Mouse (Mus musculus) CD4-positive helper T cell, adult 2 months (primary cell): ENCODE measurements around the gene Rnasel.

Experiments
- DNase-seq: peaks from one replicate; pipeline ENCODE4 v3.0.0-alpha.2; 2012; ENCODE audit warnings: low read depth, missing footprints, low spot score

The Rnasel gene

DNA sequence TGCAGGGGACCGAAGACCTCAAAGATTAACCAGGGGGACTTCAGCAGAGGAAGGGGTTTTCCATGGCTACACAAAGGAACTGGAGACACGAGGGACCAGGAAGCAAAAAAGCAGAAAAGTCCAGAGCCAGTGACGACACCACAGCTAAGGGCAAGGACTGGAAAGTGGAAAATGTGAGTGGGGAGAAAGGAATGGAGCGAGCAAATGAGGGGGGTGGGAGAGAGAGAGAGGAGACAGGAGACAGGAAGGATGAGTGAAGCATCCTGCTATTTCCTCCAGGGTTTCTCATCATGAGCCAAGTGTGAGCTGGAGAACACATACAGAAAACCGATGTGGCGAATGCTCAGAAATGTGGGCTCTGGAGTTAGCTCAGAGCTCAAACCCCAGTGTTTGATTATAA lies 13.1 kb upstream of the Rnasel start:
- DNase-seq = no peak

DNA sequence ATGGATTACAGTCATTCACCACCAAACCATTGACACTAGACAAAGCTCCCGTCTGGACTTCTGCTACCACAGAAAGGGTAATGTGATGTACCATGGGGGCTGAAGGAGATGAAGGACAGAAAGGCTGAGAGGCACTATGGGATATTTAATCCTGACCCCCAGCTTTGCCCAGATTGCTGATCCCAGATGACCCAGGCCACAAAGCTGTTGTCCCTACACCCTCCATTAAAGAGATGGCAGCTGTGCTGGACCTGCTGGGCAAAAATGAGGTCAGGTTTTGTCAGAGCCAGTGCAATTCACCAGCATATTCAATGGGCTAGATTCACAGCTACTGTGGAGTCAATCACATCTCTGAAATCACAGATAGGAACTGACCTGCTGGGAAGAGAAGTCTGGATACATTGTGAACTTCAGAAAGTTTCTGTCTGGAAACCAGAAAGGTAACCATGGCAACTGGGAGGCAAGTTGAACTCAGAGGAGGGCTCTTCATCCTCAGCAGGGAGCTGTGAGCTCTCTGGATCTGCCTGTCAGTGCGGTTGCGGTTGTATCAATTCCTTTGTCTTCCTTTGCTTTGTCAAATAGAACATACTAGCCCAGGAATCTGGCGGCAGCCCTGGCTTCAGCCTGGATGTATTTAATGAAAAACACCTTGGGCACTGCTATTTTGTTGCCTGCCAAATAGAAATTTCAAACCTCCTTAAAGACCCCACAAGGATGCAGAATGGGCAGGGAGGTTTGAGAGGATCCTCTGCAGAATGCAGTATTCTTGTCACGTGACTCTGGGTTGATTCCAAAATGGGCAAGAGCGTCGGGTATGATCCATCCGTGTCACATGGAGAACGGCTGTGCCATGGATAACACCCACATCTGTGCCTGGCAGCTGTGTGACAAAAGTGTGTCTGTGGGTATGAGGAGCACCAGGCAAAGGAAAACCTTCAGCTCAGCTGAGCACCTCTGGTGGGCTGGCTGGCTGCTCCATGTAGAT lies 11.8 kb upstream of the Rnasel start:
- no peak for DNase-seq

DNA sequence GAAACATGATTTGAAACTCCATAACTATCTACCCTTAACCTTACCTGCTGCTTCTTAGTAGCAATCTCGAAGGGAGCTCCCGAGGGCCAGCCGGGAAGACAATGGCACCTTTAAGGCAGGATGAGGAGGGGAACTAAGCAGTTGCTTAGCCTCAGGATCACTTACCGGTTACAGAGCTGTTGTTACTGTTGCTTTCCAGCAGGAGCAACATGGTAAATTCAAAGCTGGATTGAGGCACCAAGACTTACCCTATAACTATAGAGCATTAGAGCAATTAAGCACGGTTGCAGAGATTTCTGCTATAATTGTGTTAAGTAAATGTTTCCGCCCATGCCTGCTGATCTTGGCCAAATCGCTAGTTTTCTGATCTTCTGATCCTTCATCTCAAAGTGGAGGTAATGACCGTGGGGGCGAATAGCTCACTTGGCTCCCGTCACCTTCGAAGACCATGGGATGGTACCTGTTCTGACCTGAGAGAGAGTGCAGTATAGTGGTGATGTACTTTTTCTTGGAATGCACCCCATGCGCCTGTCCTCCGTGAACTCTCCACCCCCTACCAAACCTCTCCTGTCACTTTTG lies 9.7 kb upstream of the Rnasel start:
- DNase-seq = no peak

GRCm38 (mm10) chr1:153740145-153740544 lies 9.1 kb upstream of the Rnasel start, which contains the start of gene Rgs16:
TSS of gene Rgs16 (plus strand) at chr1:153740349.
- DNase-seq = peak; percentile 81

DNA sequence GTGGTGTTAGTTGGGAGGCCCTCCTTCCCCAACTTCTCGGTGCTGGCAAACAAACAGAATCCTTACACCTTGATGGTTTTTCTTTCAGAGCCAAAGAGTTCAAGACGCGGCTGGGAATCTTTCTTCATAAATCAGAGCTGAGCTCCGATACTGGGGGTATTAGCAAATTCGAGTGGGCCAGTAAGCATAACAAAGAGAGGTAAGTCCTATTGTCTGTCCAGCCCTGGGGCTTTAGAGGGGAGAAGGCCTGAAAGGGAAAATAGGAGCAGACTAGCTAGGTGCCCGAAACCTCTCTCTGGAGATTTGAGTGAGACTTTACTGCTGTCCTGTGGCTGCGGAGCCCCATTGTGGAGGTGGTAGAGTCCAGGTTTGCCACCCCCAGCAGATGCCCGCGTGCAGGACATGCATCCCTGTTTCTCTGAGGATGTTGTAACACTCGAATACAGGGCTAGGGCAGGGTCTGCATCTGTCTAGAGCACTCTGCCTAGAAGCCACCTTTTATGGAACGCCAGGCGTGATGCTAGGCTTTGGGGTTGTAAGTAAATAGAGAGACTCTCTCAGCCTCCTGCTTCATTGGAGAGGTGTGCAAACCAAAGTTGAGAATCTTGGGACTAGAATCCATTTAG lies 8.3 kb upstream of the Rnasel start:
- no peak for DNase-seq

DNA sequence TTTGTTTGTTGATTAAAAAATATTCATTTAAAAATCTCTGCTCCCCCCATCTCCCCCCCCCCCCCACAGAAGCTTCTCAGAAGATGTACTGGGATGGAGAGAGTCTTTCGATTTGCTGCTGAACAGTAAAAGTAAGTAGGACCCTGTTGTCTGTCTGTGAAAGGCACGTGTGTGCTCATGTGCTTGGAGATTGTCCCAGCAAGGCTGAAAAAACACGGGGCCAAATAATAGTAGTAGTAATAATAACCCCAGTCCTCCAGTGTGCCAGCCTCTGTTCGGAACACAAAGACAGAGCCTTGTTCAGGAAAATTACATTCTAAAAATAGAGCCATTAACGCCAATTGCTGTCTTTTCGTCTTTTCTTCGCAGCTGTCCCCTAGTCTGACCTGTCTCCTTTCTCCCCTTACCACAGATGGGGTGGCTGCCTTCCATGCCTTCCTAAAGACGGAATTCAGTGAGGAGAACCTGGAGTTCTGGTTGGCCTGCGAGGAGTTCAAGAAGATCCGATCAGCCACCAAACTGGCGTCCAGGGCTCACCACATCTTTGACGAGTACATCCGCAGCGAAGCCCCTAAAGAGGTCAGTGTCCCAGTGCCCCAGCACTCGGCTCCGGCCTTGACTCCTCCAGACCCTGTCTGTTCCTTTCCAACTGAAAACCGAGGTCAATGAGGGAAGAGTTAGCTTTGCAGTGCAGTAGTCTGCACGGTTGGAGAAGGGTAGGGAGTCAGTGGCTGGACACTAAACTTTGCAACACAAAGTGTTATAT lies 7.5 kb upstream of the Rnasel start:
- no peak for DNase-seq

GRCm38 (mm10) chr1:153742374-153743155 lies 6.7 kb upstream of the Rnasel start:
- peak; percentile 76 for DNase-seq

GRCm38 (mm10) chr1:153746119-153746670 lies 3.0 kb upstream of the Rnasel start:
- DNase-seq = no peak

DNA sequence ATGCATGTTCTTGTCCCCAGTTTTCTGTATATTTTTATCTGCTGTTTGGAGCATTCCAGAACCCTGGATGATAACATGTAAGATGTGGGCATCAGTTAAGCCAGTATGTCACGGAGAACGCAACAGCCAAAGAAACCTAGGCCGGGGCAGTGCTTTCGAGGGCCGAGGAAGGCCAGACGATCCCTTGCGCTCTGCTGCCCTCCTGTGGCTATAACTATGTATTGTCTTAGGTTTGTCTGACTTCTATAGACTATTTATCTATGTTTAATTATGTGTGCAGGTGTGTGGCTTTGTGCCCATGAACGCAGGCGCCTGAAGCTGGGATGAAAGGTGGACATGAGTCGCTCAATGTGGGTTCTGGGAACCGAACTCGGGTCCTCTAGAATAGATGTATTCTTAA lies 2.5 kb upstream of the Rnasel start:
- DNase-seq = peak; percentile 73

- no peak for DNase-seq
Observed at GRCm38 (mm10) chr1:153747861-153748530, 1.2 kb upstream of the Rnasel start.

DNA sequence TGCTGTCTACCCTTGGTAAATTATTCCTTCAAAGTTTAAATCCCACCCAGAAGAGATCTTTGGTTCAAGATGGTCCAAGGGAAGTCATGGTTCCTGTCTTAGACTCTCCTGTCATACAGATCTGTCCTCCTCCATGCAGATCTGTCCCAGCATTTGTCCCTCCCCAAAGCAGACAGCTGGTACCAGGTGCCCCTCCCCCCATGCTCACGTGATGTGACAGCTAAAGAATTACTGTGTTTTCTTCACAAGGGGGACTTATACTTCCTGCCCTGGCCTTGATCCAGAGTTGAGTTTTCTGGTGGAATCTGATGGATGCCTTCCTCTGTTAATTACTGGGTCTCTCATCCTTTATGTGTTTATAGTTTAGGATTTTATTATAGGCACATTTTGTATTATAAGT lies 677 bp upstream of the Rnasel start:
- DNase-seq = peak; percentile 72

GRCm38 (mm10) chr1:153750054-153750453 lies 828 bp downstream of the Rnasel start:
- DNase-seq = no peak

GRCm38 (mm10) chr1:153751763-153752301 lies 2.6 kb downstream of the Rnasel start:
- peak; percentile 86 for DNase-seq

DNA sequence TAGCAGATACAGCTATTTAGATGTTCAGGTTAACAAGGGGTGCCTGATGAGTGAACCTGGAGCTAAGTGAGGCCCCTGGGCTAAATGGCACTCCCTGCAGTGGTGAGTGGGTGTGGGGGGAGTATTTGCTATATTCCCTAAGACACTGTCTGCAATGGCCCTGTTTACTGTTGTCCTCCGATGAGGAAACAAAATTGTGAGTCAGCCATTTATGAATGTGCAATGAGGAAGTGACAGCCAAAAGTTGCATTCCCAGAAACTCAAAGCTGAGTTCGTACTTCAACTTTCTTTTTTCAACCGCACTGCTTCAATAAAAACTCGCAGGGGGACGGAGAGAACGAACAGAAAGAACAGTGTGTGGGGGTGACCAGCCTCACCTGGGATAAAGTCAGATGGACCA lies 3.3 kb downstream of the Rnasel start:
- no peak for DNase-seq

DNA sequence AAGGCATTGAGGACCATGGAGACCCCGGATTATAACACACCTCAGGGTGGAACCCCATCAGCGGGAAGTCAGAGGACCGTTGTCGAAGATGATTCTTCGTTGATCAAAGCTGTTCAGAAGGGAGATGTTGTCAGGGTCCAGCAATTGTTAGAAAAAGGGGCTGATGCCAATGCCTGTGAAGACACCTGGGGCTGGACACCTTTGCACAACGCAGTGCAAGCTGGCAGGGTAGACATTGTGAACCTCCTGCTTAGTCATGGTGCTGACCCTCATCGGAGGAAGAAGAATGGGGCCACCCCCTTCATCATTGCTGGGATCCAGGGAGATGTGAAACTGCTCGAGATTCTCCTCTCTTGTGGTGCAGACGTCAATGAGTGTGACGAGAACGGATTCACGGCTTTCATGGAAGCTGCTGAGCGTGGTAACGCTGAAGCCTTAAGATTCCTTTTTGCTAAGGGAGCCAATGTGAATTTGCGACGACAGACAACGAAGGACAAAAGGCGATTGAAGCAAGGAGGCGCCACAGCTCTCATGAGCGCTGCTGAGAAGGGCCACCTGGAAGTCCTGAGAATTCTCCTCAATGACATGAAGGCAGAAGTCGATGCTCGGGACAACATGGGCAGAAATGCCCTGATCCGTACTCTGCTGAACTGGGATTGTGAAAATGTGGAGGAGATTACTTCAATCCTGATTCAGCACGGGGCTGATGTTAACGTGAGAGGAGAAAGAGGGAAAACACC lies 4.7 kb downstream of the Rnasel start:
- DNase-seq = no peak

- no peak for DNase-seq
Observed at GRCm38 (mm10) chr1:153764136-153764535, 14.9 kb downstream of the Rnasel start.

- DNase-seq = no peak
Observed at GRCm38 (mm10) chr1:153766298-153766697, 17.1 kb downstream of the Rnasel start.

DNA sequence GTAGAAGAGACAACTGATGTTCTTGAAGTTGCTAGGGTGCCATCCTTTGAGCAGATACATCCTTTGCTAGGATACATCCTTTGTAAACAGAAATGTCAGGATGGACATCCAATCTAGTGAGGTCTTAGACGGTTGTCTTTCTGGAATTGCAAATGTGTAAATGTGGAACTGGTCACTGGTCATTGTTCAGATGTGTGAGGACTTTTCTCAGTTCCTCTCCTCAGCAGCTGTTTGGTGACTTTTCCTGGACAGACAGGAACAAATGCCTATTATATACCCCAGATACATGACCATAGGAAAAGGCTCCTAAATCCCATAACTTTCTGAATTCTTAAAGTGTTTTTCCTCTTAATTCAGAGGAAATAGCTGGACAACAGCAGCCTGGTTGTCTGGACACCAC lies 18.1 kb downstream of the Rnasel start:
- DNase-seq = no peak

DNA sequence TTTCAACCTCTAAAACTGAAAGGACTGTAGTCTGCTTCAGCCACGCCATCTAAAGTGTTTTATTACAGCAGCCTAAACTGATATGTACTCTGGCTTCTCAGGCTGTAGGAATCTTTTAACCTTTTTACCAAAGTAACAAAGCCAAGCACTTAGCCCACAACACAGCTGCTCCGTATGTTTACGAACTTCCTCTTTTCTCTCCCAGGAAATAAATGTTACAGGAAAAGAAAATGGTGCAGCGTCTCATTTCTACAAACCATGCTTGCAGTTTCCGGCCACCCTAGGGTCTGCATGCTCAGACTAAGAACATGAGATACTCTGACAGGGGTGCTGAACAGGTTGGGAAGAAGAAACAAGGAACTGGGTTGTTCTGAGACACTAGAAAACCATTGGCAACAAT lies 19.2 kb downstream of the Rnasel start:
- DNase-seq = no peak
